Mouse (Mus musculus): ENCODE measurements around the gene Tmem232. TPM values are rescaled to one million over a fixed set of nuclear protein-coding genes. Genes with fewer than 3 reads are reported as not detected.
"Not testable (repeated sequence)": the region's sequence is repeated elsewhere in the genome, so short reads cannot be mapped to it uniquely, and the experiment has no call there.

Gene Tmem232
- polyA plus RNA-seq, 1 experiment from 2014 or later: 0.13 TPM

DNA sequence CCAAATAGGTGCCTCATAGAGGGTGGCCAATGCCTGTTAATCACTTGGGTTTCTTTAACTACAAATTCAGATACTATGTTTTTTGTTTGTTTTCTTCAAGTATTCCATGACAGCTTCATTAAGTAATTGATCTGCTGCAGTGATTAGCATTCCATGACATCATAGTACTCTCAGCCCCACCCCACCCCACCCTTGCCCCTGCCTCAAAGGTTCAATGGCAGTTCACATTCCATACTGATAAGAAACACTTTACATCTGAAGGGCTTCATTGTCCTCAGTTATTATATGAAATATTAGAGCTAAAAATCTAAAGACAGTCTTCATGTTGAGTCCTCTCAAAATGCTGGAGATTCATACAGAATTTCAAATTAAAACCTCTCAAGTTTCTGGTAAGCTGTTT, 89.8 kb downstream of the Tmem232 start:
- no peak for ATAC-seq (replicated peaks; ENCODE audit: extremely low read depth, insufficient read depth, low FRiP score)
- Histone ChIP-seq H3K4me1 (ENCODE audit: control insufficient read depth, insufficient read depth, low read length) (no peaks in the 10 kb centered on the region), H3K27me3 (ENCODE audit: control insufficient read depth, insufficient read depth, low read length) (no peaks in the 10 kb centered on the region), H3K4me2 (ENCODE audit: low read depth, low read length) (no peak overlapping the region), H3K36me3 (ENCODE audit: control insufficient read depth, insufficient read depth) (no peaks in the 10 kb centered on the region), H3K9me3 (replicated peaks; ENCODE audit: control insufficient read depth, low read length) (no peaks in the 10 kb centered on the region), H3K4me3 (ENCODE audit: low read length) (no peak overlapping the region), H3K9ac (ENCODE audit: low read length) (no peak overlapping the region), H3K27ac (ENCODE audit: low read length) (no peak overlapping the region)

DNA sequence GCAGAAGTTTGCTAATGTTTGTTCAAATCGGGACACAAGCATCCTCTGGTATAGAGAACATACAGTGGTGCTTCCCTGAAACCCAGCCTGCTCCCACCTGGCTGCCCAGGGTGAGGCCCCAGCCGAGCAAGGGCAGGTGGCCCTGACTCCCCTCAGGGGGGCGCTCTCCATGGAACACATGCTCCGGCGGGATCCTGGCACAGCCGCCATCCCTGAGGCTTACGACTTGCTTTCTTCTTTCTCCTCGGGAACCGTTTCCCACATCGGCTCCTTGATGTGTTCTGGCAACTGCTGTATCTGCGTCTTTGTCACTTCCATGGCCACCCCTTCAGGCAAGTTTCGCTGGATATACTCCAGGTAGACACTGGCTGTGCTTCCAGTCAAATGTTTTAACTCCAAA, 102.7 kb downstream of the Tmem232 start:
- not testable (repeated sequence) for H3K27ac ChIP-seq (ENCODE audit: low read length); H3K4me2 ChIP-seq (ENCODE audit: low read depth, low read length); H3K4me1 ChIP-seq (ENCODE audit: control insufficient read depth, insufficient read depth, low read length); H3K9me3 ChIP-seq (replicated peaks; ENCODE audit: control insufficient read depth, low read length); H3K36me3 ChIP-seq (ENCODE audit: control insufficient read depth, insufficient read depth); H3K9ac ChIP-seq (ENCODE audit: low read length); ATAC-seq (replicated peaks; ENCODE audit: extremely low read depth, insufficient read depth, low FRiP score); H3K27me3 ChIP-seq (ENCODE audit: control insufficient read depth, insufficient read depth, low read length); H3K4me3 ChIP-seq (ENCODE audit: low read length)
- 86% methylated on average over 12 of the region's 12 CpGs for WGBS

DNA sequence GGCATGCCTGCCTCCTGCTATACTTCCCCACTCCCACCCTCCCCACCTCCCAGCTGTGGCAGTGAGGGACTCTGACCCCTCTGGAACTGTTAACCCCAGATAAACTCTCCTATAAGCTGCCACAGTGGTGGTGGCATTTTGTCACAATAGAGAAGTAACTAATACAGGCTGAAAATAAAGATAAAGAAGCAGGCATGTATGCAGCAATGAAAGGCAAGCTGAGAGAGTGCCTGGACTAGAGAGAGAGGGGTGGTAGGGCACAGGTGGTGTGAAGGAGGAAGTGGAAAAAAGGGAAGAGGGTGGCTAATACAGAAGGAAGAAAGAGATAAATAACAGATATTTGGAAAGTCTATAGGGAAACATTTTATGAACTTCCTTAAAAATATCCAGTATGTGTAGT, 121.5 kb downstream of the Tmem232 start:
- Histone ChIP-seq H3K27me3 (ENCODE audit: control insufficient read depth, insufficient read depth, low read length) (no peaks in the 10 kb centered on the region), H3K4me2 (ENCODE audit: low read depth, low read length) (no peak overlapping the region), H3K36me3 (ENCODE audit: control insufficient read depth, insufficient read depth) (no peaks in the 10 kb centered on the region), H3K9ac (ENCODE audit: low read length) (no peak overlapping the region), H3K4me3 (ENCODE audit: low read length) (no peak overlapping the region), H3K4me1 (ENCODE audit: control insufficient read depth, insufficient read depth, low read length) (no peaks in the 10 kb centered on the region), H3K9me3 (replicated peaks; ENCODE audit: control insufficient read depth, low read length) (no peaks in the 10 kb centered on the region), H3K27ac (ENCODE audit: low read length) (no peak overlapping the region)
- ATAC-seq (replicated peaks; ENCODE audit: extremely low read depth, insufficient read depth, low FRiP score): no peak

DNA sequence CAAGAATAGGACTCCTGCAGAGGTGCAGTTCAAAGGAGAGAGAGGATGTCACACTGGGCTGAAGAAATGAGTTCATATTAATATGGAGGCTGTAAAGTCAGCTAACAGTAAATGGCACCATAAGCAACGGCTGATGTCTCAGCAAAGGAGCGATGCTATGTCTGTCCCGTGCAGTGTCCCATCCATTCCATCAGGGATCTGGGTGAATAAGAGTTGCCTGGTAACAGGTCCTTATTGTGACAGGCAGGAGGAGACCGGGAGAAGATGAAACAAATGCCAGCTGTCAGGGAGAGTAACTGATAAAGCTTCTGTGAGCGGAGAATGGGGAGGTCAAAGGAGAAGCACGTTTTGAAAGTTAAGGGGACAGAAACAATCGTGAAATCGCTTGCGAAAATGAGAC, 135.3 kb downstream of the Tmem232 start:
- Histone ChIP-seq H3K27ac (ENCODE audit: low read length) (no peak overlapping the region), H3K9me3 (replicated peaks; ENCODE audit: control insufficient read depth, low read length) (no peaks in the 10 kb centered on the region), H3K9ac (ENCODE audit: low read length) (no peak overlapping the region), H3K4me1 (ENCODE audit: control insufficient read depth, insufficient read depth, low read length) (no peaks in the 10 kb centered on the region), H3K27me3 (ENCODE audit: control insufficient read depth, insufficient read depth, low read length) (no peaks in the 10 kb centered on the region), H3K4me3 (ENCODE audit: low read length) (no peak overlapping the region), H3K36me3 (ENCODE audit: control insufficient read depth, insufficient read depth) (no peaks in the 10 kb centered on the region), H3K4me2 (ENCODE audit: low read depth, low read length) (no peak overlapping the region)
- ATAC-seq (replicated peaks; ENCODE audit: extremely low read depth, insufficient read depth, low FRiP score): no peak
- 40% methylated on average over 9 of the region's 9 CpGs for WGBS

DNA sequence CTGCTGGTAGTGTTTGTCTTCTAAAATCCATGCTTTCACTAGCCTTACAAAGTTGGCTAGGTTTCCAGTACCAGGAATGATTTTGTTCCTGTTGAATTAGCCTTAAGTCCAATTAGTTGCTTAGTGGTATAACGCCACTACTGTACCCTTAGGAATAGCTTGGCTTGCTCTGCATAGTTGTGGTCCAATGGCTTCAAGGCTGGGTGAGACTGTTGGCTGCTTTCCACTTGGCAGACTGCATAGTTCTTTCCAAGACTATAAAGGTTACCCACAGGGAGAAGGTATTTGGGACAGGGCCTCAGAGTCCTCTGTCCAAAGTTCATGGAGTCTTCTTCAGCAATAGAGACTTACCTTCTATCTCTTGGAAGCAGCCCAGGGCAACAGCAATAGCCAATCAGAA, 139.7 kb downstream of the Tmem232 start:
- Histone ChIP-seq H3K9ac (ENCODE audit: low read length) (no peak overlapping the region), H3K4me2 (ENCODE audit: low read depth, low read length) (no peak overlapping the region), H3K9me3 (replicated peaks; ENCODE audit: control insufficient read depth, low read length) (no peaks in the 10 kb centered on the region), H3K27ac (ENCODE audit: low read length) (no peak overlapping the region), H3K4me1 (ENCODE audit: control insufficient read depth, insufficient read depth, low read length) (no peaks in the 10 kb centered on the region), H3K36me3 (ENCODE audit: control insufficient read depth, insufficient read depth) (no peaks in the 10 kb centered on the region), H3K4me3 (ENCODE audit: low read length) (no peak overlapping the region), H3K27me3 (ENCODE audit: control insufficient read depth, insufficient read depth, low read length) (no peaks in the 10 kb centered on the region)
- no peak for ATAC-seq (replicated peaks; ENCODE audit: extremely low read depth, insufficient read depth, low FRiP score)
- 50% methylated on average over 1 of the region's 1 CpGs for WGBS

DNA sequence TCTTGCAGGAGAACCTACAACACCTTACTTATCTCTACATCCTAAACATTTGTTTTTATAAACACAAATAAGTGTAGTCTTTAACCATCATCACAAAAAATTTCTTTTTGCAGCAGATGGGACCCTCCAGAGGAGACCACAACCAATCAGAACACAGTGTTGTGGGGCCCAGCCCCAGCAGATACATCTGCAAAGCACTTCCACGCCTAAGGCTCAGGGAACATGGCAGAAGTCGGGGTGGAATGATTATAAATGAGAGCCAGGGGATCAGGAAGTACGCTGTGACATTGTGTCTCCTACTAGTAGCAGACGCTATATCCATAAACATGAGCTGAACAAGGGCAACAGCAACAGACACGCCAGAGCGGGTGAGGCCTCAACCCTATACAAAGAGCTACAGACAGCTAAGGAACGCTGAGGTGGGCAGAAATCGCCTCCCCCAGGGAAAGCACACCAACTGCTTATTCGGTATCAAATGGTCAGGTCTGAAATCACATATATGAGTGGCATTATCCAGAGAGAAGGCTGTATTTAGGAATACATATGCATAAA, 156.1 kb downstream of the Tmem232 start:
- H3K4me1 ChIP-seq (ENCODE audit: control insufficient read depth, insufficient read depth, low read length): no peaks in the 10 kb centered on the region
- 77% methylated on average over 9 of the region's 9 CpGs for WGBS
- no peaks in the 10 kb centered on the region for H3K27me3 ChIP-seq (ENCODE audit: control insufficient read depth, insufficient read depth, low read length)
- H3K36me3 ChIP-seq (ENCODE audit: control insufficient read depth, insufficient read depth): no peaks in the 10 kb centered on the region
- H3K4me2 ChIP-seq (ENCODE audit: low read depth, low read length): no peak overlapping the region
- peaks cover 2% of the 10 kb centered on the region; the same call in 1 of the 2 replicates for H3K9me3 ChIP-seq (replicated peaks; ENCODE audit: control insufficient read depth, low read length)
- H3K27ac ChIP-seq (ENCODE audit: low read length): no peak overlapping the region
- H3K4me3 ChIP-seq (ENCODE audit: low read length): no peak overlapping the region
- no peak for ATAC-seq (replicated peaks; ENCODE audit: extremely low read depth, insufficient read depth, low FRiP score)
- no peak overlapping the region for H3K9ac ChIP-seq (ENCODE audit: low read length)

DNA sequence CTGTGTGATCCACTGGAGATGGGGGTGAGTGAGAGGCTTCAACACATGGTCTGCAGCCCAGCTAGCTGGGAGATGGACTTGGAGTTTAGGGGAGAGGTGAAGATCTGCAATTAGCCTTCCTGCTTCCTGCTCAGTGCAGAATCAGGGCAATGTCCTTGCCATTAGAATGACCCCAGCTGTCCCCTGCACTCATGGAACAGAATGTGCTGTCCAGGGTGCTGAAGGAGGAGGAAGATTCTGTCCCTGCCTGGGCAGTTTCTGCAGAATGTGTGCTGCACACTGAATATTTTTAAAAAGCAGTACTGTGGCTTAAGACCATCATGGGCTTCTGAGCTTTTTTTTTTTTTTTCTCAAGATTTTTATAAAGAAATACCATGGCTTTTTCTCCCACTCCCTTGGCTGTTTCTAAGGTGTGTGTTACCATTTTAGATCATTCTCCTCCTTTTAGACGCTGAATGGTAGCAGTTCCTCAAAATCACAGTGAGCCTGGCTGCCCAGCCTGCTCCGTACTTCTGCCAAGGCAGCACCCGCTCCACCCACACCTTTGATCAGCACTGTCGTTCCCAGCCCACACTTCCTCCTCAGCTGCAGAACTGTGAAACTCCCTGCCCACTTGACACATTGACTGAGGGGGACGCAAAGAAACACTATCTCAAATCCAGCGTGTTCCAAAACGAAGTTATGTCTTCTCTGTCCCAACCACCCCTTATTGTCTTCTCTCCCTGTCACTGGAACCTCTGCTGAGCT, 170.4 kb downstream of the Tmem232 start:
- WGBS: 29% methylated on average over 7 of the region's 7 CpGs
- no peak overlapping the region for H3K4me2 ChIP-seq (ENCODE audit: low read depth, low read length)
- no peaks in the 10 kb centered on the region for H3K9me3 ChIP-seq (replicated peaks; ENCODE audit: control insufficient read depth, low read length)
- H3K27ac ChIP-seq (ENCODE audit: low read length): no peak overlapping the region
- H3K4me1 ChIP-seq (ENCODE audit: control insufficient read depth, insufficient read depth, low read length): no peaks in the 10 kb centered on the region
- no peak overlapping the region for H3K9ac ChIP-seq (ENCODE audit: low read length)
- no peaks in the 10 kb centered on the region for H3K27me3 ChIP-seq (ENCODE audit: control insufficient read depth, insufficient read depth, low read length)
- ATAC-seq (replicated peaks; ENCODE audit: extremely low read depth, insufficient read depth, low FRiP score): no peak
- no peak overlapping the region for H3K4me3 ChIP-seq (ENCODE audit: low read length)
- no peaks in the 10 kb centered on the region for H3K36me3 ChIP-seq (ENCODE audit: control insufficient read depth, insufficient read depth)

DNA sequence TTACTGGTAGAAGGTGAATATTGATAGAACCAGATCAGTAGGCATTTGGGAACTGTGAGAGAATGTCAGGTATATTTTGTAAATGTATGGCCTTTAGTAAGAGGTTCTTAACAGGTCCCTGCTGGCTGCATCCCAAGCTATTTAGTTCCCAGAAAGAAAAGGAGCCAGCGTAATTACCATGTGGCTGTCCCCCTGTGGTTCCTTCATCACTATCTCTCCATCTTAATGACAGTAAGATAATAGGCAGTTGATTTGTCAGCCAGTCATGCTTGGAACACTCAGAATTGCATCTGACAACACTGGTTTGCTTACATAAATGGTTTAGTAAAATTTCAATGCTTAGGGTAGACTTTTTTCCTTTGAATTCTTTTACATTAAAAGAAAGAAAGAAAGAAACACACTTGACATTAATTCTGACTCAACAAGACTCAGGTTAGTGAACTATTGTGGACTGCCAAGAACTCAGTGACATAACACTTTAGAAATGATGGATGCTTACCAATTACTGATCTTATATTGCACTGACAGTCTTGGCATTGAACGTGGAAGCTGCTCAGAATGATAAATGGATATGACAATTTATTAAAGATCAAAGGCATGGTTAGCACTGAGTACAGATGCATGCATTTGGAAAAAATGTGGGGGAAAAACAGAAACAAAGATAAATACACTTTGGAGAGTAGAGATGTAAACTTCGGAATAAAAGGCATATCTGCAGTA, 174.9 kb downstream of the Tmem232 start:
- Histone ChIP-seq H3K4me1 (ENCODE audit: control insufficient read depth, insufficient read depth, low read length) (no peaks in the 10 kb centered on the region), H3K9ac (ENCODE audit: low read length) (no peak overlapping the region), H3K4me3 (ENCODE audit: low read length) (no peak overlapping the region), H3K4me2 (ENCODE audit: low read depth, low read length) (no peak overlapping the region), H3K27me3 (ENCODE audit: control insufficient read depth, insufficient read depth, low read length) (no peaks in the 10 kb centered on the region), H3K36me3 (ENCODE audit: control insufficient read depth, insufficient read depth) (no peaks in the 10 kb centered on the region), H3K27ac (ENCODE audit: low read length) (no peak overlapping the region), H3K9me3 (replicated peaks; ENCODE audit: control insufficient read depth, low read length) (no peaks in the 10 kb centered on the region; the same call in 1 of the 2 replicates)
- 55% methylated on average over 3 of the region's 3 CpGs for WGBS
- no peak for ATAC-seq (replicated peaks; ENCODE audit: extremely low read depth, insufficient read depth, low FRiP score)

DNA sequence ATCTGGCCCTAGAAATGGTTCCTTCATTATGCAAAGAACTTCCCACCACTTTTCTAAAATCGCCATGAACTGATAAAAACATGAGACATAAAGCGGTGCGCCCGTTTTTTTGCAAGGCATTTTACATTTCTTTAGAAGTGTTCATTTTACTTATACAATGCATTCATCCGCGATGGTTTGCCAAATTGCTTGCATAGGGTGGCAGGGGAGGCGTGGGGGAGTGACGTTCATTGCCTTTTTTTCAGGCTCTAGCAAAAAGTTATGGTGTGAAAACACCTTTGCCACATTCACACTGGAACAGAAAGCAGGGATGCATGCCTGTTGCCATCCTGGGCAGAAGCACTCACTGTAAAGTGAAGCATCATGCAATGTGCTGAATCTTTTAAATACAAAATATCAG, 188.7 kb downstream of the Tmem232 start:
- WGBS: 84% methylated on average over 8 of the region's 8 CpGs
- Histone ChIP-seq H3K4me3 (ENCODE audit: low read length) (no peak overlapping the region), H3K36me3 (ENCODE audit: control insufficient read depth, insufficient read depth) (no peaks in the 10 kb centered on the region), H3K27me3 (ENCODE audit: control insufficient read depth, insufficient read depth, low read length) (no peaks in the 10 kb centered on the region), H3K4me1 (ENCODE audit: control insufficient read depth, insufficient read depth, low read length) (no peaks in the 10 kb centered on the region), H3K27ac (ENCODE audit: low read length) (no peak overlapping the region), H3K9ac (ENCODE audit: low read length) (no peak overlapping the region), H3K4me2 (ENCODE audit: low read depth, low read length) (no peak overlapping the region), H3K9me3 (replicated peaks; ENCODE audit: control insufficient read depth, low read length) (no peaks in the 10 kb centered on the region)
- ATAC-seq (replicated peaks; ENCODE audit: extremely low read depth, insufficient read depth, low FRiP score): no peak

Data from heart, embryonic 16.5 days (tissue).